ENCODE assay signal across 7 mouse cellular contexts in genomic region chr2:167540477-167541110, GRCm38 (mm10). TPM values are rescaled to one million over a fixed set of nuclear protein-coding genes. Genes with fewer than 3 reads are reported as not detected.
DNase-seq lines count a peak whose midpoint lies in the region; ATAC-seq and TF ChIP-seq lines count a peak whose summit lies in the region.

No protein-coding gene starts in this region.

- ATAC-seq in liver, embryonic 11.5 days (replicated peaks; ENCODE audit: low FRiP score), result no peak
- no peak for ATAC-seq in stomach, embryonic 14.5 days (ENCODE audit: insufficient number of reproducible peaks, insufficient read depth, low FRiP score, low read depth)

- H3K4me2 ChIP-seq in liver, embryonic 11.5 days, result peak overlapping the region; percentile 91
- peak overlapping the region; percentile 84 for H3K4me2 ChIP-seq in stomach, embryonic 14.5 days (replicated peaks; ENCODE audit: low read depth, low read length)

- H3K36me3 ChIP-seq in liver, embryonic 11.5 days (ENCODE audit: control insufficient read depth, insufficient read depth, low read length), result peaks cover 2% of the 10 kb centered on the region; the same call in 1 of the 2 replicates
- peaks cover 7% of the 10 kb centered on the region; the same call in 1 of the 2 replicates for H3K36me3 ChIP-seq in stomach, embryonic 14.5 days (ENCODE audit: control insufficient read depth, insufficient read depth, low read length)

- no peak overlapping the region; the same call in 1 of the 2 replicates for H3K9ac ChIP-seq in liver, embryonic 11.5 days (ENCODE audit: low read depth, low read length)
- H3K9ac ChIP-seq in stomach, embryonic 14.5 days (replicated peaks; ENCODE audit: low read depth, low read length), result peak overlapping the region; percentile 21; the same call in 1 of the 2 replicates

- no peaks in the 10 kb centered on the region for H3K9me3 ChIP-seq in liver, embryonic 11.5 days (ENCODE audit: control insufficient read depth, low read length)
- no peaks in the 10 kb centered on the region for H3K9me3 ChIP-seq in stomach, embryonic 14.5 days (ENCODE audit: control insufficient read depth, low read depth, low read length)

- no peak for DNase-seq in lung, adult 2 months
- no peak for DNase-seq in lung, adult 18-20 months
- DNase-seq in liver, embryonic 11.5 days (ENCODE audit: low spot score), result no peak
- DNase-seq in urinary bladder, adult 2 months (ENCODE audit: low spot score), result no peak
- DNase-seq in urinary bladder, postnatal 10 days (ENCODE audit: low spot score), result no peak

- no peak for TF ChIP-seq CTCF in lung, adult 2 months (IDR thresholded peaks at IDR 0.05; ENCODE audit: insufficient read depth, low read length)
- no peak for TF ChIP-seq CTCF in embryonic fibroblast, embryonic 13.5 days (IDR thresholded peaks at IDR 0.05; ENCODE audit: borderline replicate concordance, insufficient read depth, low read length)

- H3K4me1 ChIP-seq in lung, adult 2 months (ENCODE audit: control insufficient read depth, insufficient read depth, low read length), result peaks cover 20% of the 10 kb centered on the region; the same call in 1 of the 2 replicates
- peaks cover 10% of the 10 kb centered on the region for H3K4me1 ChIP-seq in embryonic fibroblast, embryonic 13.5 days (ENCODE audit: control insufficient read depth, insufficient read depth, low read length)
- peaks cover 46% of the 10 kb centered on the region for H3K4me1 ChIP-seq in liver, embryonic 11.5 days (replicated peaks; ENCODE audit: control insufficient read depth, insufficient read depth, low read length)
- H3K4me1 ChIP-seq in stomach, embryonic 14.5 days (ENCODE audit: control insufficient read depth, insufficient read depth, low read length), result peaks cover 44% of the 10 kb centered on the region

- no peak for TF ChIP-seq POLR2A in lung, adult 2 months (IDR thresholded peaks at IDR 0.05; ENCODE audit: borderline replicate concordance, extremely low read depth, low read depth, low read length)
- no peak for TF ChIP-seq POLR2A in embryonic fibroblast, embryonic 13.5 days (IDR thresholded peaks at IDR 0.05; ENCODE audit: low read depth, low read length)

- H3K27ac ChIP-seq in embryonic fibroblast, embryonic 13.5 days (ENCODE audit: insufficient read depth, low read length), result peak overlapping the region; percentile 73
- H3K27ac ChIP-seq in liver, embryonic 11.5 days (ENCODE audit: low read depth, low read length), result no peak overlapping the region
- peak overlapping the region; percentile 21; the same call in 1 of the 2 replicates for H3K27ac ChIP-seq in stomach, embryonic 14.5 days (ENCODE audit: low read length)

- peaks cover 45% of the 10 kb centered on the region for H3K27me3 ChIP-seq in liver, embryonic 11.5 days (replicated peaks; ENCODE audit: control insufficient read depth, insufficient read depth, low read length)
- H3K27me3 ChIP-seq in stomach, embryonic 14.5 days (ENCODE audit: control insufficient read depth, insufficient read depth, low read length), result peaks cover 8% of the 10 kb centered on the region

- 55% methylated on average over 12 of the region's 12 CpGs for WGBS in lung, adult 2 months
- 33% methylated on average over 12 of the region's 12 CpGs for WGBS in liver, embryonic 11.5 days
- WGBS in stomach, embryonic 14.5 days, result 29% methylated on average over 12 of the region's 12 CpGs

- peak overlapping the region; percentile 50 for H3K4me3 ChIP-seq in lung, adult 2 months (replicated peaks; ENCODE audit: extremely low read depth, low read depth, low read length)
- peak overlapping the region; percentile 68 for H3K4me3 ChIP-seq in embryonic fibroblast, embryonic 13.5 days (ENCODE audit: insufficient read depth, low read length)
- H3K4me3 ChIP-seq in liver, embryonic 11.5 days (ENCODE audit: low read depth, low read length), result peak overlapping the region; percentile 57
- peak overlapping the region; percentile 45 for H3K4me3 ChIP-seq in stomach, embryonic 14.5 days (ENCODE audit: low read depth, low read length)

RNA-seq across cellular contexts. Expression of gene Snai1, which starts 2.6 kb away (rescaled TPM):
- 70.8 and 85.0 TPM in 2 replicates for polyA plus RNA-seq in lung, adult 2 months (2012; rRNA removed)
- 73.0 and 82.3 TPM in 2 replicates for polyA plus RNA-seq in embryonic fibroblast, embryonic 13.5 days (2011; ENCODE audit: insufficient read length, low read depth, missing spikeins)
- 14.3 and 15.2 TPM in 2 replicates for polyA plus RNA-seq in liver, embryonic 11.5 days (2014; fragmentation: Nextera tagmentation; extraction: Ambion mirVana)
- 11.6 and 12.9 TPM in 2 replicates for polyA plus RNA-seq in stomach, embryonic 14.5 days (2014; fragmentation: Nextera tagmentation; extraction: Ambion mirVana)
- 21.3 and 31.0 TPM in 2 replicates for polyA plus RNA-seq in urinary bladder, adult 2 months (2012; rRNA removed)

RNA-seq across cellular contexts. Expression of gene Spata2, which starts 47.9 kb away (rescaled TPM):
- 23.3 and 23.5 TPM in 2 replicates for polyA plus RNA-seq in lung, adult 2 months (2012; rRNA removed)
- 14.7 and 17.5 TPM in 2 replicates for polyA plus RNA-seq in embryonic fibroblast, embryonic 13.5 days (2011; ENCODE audit: insufficient read length, low read depth, missing spikeins)
- polyA plus RNA-seq in liver, embryonic 11.5 days (2014; fragmentation: Nextera tagmentation; extraction: Ambion mirVana), result 16.2 and 17.5 TPM in 2 replicates
- 11.2 and 13.1 TPM in 2 replicates for polyA plus RNA-seq in stomach, embryonic 14.5 days (2014; fragmentation: Nextera tagmentation; extraction: Ambion mirVana)
- 15.1 and 15.2 TPM in 2 replicates for polyA plus RNA-seq in urinary bladder, adult 2 months (2012; rRNA removed)

RNA-seq across cellular contexts. Expression of gene Rnf114, which starts 48.1 kb away (rescaled TPM):
- polyA plus RNA-seq in lung, adult 2 months (2012; rRNA removed), result 87.2 and 122 TPM in 2 replicates
- 39.2 and 44.9 TPM in 2 replicates for polyA plus RNA-seq in embryonic fibroblast, embryonic 13.5 days (2011; ENCODE audit: insufficient read length, low read depth, missing spikeins)
- 55.9 and 57.7 TPM in 2 replicates for polyA plus RNA-seq in liver, embryonic 11.5 days (2014; fragmentation: Nextera tagmentation; extraction: Ambion mirVana)
- 78.2 and 83.2 TPM in 2 replicates for polyA plus RNA-seq in stomach, embryonic 14.5 days (2014; fragmentation: Nextera tagmentation; extraction: Ambion mirVana)
- 78.6 and 81.3 TPM in 2 replicates for polyA plus RNA-seq in urinary bladder, adult 2 months (2012; rRNA removed)
